Mouse (Mus musculus): Measurements from ENCODE around the gene Dst. TPM values are rescaled to one million over a fixed set of nuclear protein-coding genes. Genes with fewer than 3 reads are reported as not detected.

Dst gene
- total and polyA plus RNA-seq, 3 experiments: 9.1 to 28.0 (median 20.5) TPM

GRCm38 (mm10) chr1:33948511-33948910, 40.5 kb downstream of the Dst start:
- in situ Hi-C loops (cut with MboI; ENCODE audit: low pct_ligation_motif_present, low pct_unique_long_range_greater_than_20kb, low sequenced_read_pairs): no loop called here
- DNase-seq (ENCODE audit: extremely low read depth): no peak

GRCm38 (mm10) chr1:33955626-33956025, 47.6 kb downstream of the Dst start:
- Histone ChIP-seq H3K36me3 (replicated peaks in 1 of 2; ENCODE audit: control insufficient read depth in 1 of 2, insufficient read depth in 1 of 2, low read length in 1 of 2) (no peaks in the 10 kb centered on the region), H3K4me3 (replicated peaks in 1 of 3; ENCODE audit: low read depth in 2 of 3, low read length in 2 of 3, poor library complexity in 1 of 3) (no peak overlapping the region), H3K4me1 (ENCODE audit: control insufficient read depth in 1 of 2, insufficient read depth in 2 of 2) (no peaks in the 10 kb centered on the region), H3K27ac (ENCODE audit: insufficient read depth, low read depth) (no peak overlapping the region), H3K27me3 (replicated peaks) (no peaks in the 10 kb centered on the region), H3K79me2 (replicated peaks; ENCODE audit: control insufficient read depth, extremely low read depth, insufficient read depth, poor library complexity, severe bottlenecking) (no peaks in the 10 kb centered on the region), H3K9ac (ENCODE audit: insufficient read depth, low read depth) (no peak overlapping the region), H3K9me3 (replicated peaks; ENCODE audit: low read length) (no peaks in the 10 kb centered on the region), H3K4me2 (ENCODE audit: insufficient read depth, low read depth, poor library complexity, severe bottlenecking) (no peak overlapping the region)
- no peak for DNase-seq (ENCODE audit: extremely low read depth)
- dilution Hi-C loops (cut with MboI; ENCODE audit: extremely low pct_ligation_motif_present, extremely low pct_unique_long_range_greater_than_20kb, low sequenced_read_pairs) (no loop called here), in situ Hi-C loops (cut with MboI; ENCODE audit: low pct_ligation_motif_present, low pct_unique_long_range_greater_than_20kb, low sequenced_read_pairs) (no loop called here)
- TF ChIP-seq MAX (IDR thresholded peaks at IDR 0.05; ENCODE audit: low read length) (no peak), ZMIZ1 (IDR thresholded peaks at IDR 0.05; ENCODE audit: low read depth, low read length) (no peak), POLR2A (IDR thresholded peaks at IDR 0.05; ENCODE audit: low read depth, low read length) (no peak), RAD21 (IDR thresholded peaks at IDR 0.05; ENCODE audit: low read depth, low read length) (no peak), E2F4 (IDR thresholded peaks at IDR 0.05; ENCODE audit: insufficient replicate concordance, low read depth, low read length) (no peak), CTCF (conservative IDR thresholded peaks at IDR 0.05 in 1 of 2, IDR thresholded peaks at IDR 0.05 in 1 of 2; ENCODE audit: low read depth in 2 of 2, low read length in 2 of 2) (no peak), MEF2A (IDR thresholded peaks at IDR 0.05; ENCODE audit: borderline replicate concordance, low read depth, low read length) (no peak), NELFE (IDR thresholded peaks at IDR 0.05; ENCODE audit: low read depth, low read length) (no peak), NRF1 (IDR thresholded peaks at IDR 0.05; ENCODE audit: low read depth, low read length) (no peak), TCF12 (IDR thresholded peaks at IDR 0.05; ENCODE audit: low read depth, low read length) (no peak), EP300 (IDR thresholded peaks at IDR 0.05; ENCODE audit: low read length) (no peak), ZNF384 (IDR thresholded peaks at IDR 0.05; ENCODE audit: low read depth, low read length) (no peak), JUND (conservative IDR thresholded peaks at IDR 0.05; ENCODE audit: low read depth, low read length) (no peak), CHD2 (IDR thresholded peaks at IDR 0.05; ENCODE audit: low read length) (no peak)

More at GRCm38 (mm10) chr1:33948511-33948910, 40.5 kb downstream of the Dst start:
- Histone ChIP-seq H3K4me3 (replicated peaks in 1 of 3; ENCODE audit: low read depth in 2 of 3, low read length in 2 of 3, poor library complexity in 1 of 3) (no peak overlapping the region), H3K27ac (ENCODE audit: insufficient read depth, low read depth) (no peak overlapping the region), H3K36me3 (replicated peaks in 1 of 2; ENCODE audit: control insufficient read depth in 1 of 2, insufficient read depth in 1 of 2, low read length in 1 of 2) (peaks cover 0 to 13% of the 10 kb centered on the region in 2 experiments), H3K4me1 (ENCODE audit: control insufficient read depth in 1 of 2, insufficient read depth in 2 of 2) (peaks cover 3 to 10% of the 10 kb centered on the region in 2 experiments; a peak in 3 of 4 replicates), H3K9ac (ENCODE audit: insufficient read depth, low read depth) (no peak overlapping the region), H3K79me2 (replicated peaks; ENCODE audit: control insufficient read depth, extremely low read depth, insufficient read depth, poor library complexity, severe bottlenecking) (no peaks in the 10 kb centered on the region), H3K9me3 (replicated peaks; ENCODE audit: low read length) (peaks cover 2% of the 10 kb centered on the region), H3K4me2 (ENCODE audit: insufficient read depth, low read depth, poor library complexity, severe bottlenecking) (no peak overlapping the region), H3K27me3 (replicated peaks) (no peaks in the 10 kb centered on the region)
- dilution Hi-C loops (cut with MboI; ENCODE audit: extremely low pct_ligation_motif_present, extremely low pct_unique_long_range_greater_than_20kb, low sequenced_read_pairs): no loop called here
- TF ChIP-seq MAZ (IDR thresholded peaks at IDR 0.05; ENCODE audit: low read depth, low read length) (no peak), RCOR1 (conservative IDR thresholded peaks at IDR 0.05; ENCODE audit: low read depth, low read length) (no peak), CHD1 (IDR thresholded peaks at IDR 0.05; ENCODE audit: low read depth, low read length) (no peak), MYC (IDR thresholded peaks at IDR 0.05; ENCODE audit: low read depth, low read length) (no peak), ZKSCAN1 (IDR thresholded peaks at IDR 0.05; ENCODE audit: borderline replicate concordance, low read depth, low read length) (no peak), CTCF (conservative IDR thresholded peaks at IDR 0.05 in 1 of 2, IDR thresholded peaks at IDR 0.05 in 1 of 2; ENCODE audit: low read depth in 2 of 2, low read length in 2 of 2) (no peak), MEF2A (IDR thresholded peaks at IDR 0.05; ENCODE audit: borderline replicate concordance, low read depth, low read length) (no peak)
